Mouse (Mus musculus): ENCODE results near the gene Cd302.

DNA sequence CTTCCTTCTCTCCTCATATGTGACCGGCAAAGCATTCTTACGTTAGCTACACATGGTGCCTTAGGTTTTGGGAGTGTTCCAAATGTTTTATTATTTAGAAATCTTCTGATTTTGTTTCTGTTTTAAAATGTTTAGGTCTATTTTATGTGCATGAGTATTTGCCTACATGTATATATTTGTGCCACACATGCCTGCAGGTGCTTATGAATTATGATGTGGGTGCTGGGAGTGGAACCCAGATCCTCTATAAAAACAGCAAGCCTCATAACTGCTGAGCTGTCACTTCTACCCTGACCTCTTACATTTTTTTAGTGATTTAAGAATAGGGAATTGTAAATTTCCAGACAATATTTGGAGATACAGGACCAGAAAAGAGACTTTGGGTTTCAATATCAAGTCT lies 62.3 kb downstream of the Cd302 start:
- no peak for TF ChIP-seq E2F4 (IDR thresholded peaks at IDR 0.05; ENCODE audit: insufficient read depth)
- no peak for TF ChIP-seq POLR2A (IDR thresholded peaks at IDR 0.05; ENCODE audit: insufficient read length, low read depth)
- TF ChIP-seq USF1 (IDR thresholded peaks at IDR 0.05; ENCODE audit: low read depth): no peak
- TF ChIP-seq REST (IDR thresholded peaks at IDR 0.05; ENCODE audit: insufficient read depth, insufficient read length): no peak
- TF ChIP-seq MAX (IDR thresholded peaks at IDR 0.05; ENCODE audit: low read depth): no peak
- no peak for TF ChIP-seq MYOG (IDR thresholded peaks at IDR 0.05; ENCODE audit: control insufficient read depth in 1 of 3, insufficient read depth in 1 of 3, insufficient read length in 2 of 3, low read depth in 2 of 3)
- no peak for TF ChIP-seq CEBPB (IDR thresholded peaks at IDR 0.05; ENCODE audit: insufficient read depth, poor library complexity, severe bottlenecking)
- no peak for TF ChIP-seq POLR2AphosphoS2 (IDR thresholded peaks at IDR 0.05; ENCODE audit: insufficient read length, low read depth)
